ENCODE assay signal across 19 mouse cellular contexts in genomic region chr5:151133744-151134143, GRCm38 (mm10).
"Had no signal": no experiment of that assay in that cellular context is flagged by ENCODE, and none has a peak within 500 bp of the region (broad histone marks: within the 10 kb centered on the region; RNA-seq: fewer than 3 reads in every experiment).

No protein-coding gene starts in this region.

- H3K9me3 ChIP-seq: midbrain, embryonic 12.5 days; neural tube, embryonic 13.5 days; neural tube, embryonic 15.5 days had no signal

- H3K4me3 ChIP-seq: midbrain, embryonic 10.5 days; midbrain, embryonic 12.5 days; myocyte; neural tube, embryonic 13.5 days; neural tube, embryonic 15.5 days had no signal

- H3K4me1 ChIP-seq: midbrain, embryonic 10.5 days; midbrain, embryonic 12.5 days had no signal

- H3K27me3 ChIP-seq: midbrain, embryonic 12.5 days; neural tube, embryonic 13.5 days; neural tube, embryonic 15.5 days had no signal

- H3K4me2 ChIP-seq: lung, embryonic 14.5 days; midbrain, embryonic 12.5 days; neural tube, embryonic 13.5 days; neural tube, embryonic 15.5 days had no signal

- DNase-seq: lung, adult 18-20 months; lung, embryonic 14.5 days; lung, postnatal 10 days; lung, postnatal 4 days; midbrain, embryonic 14.5 days; retina, postnatal 1 day; right cerebral cortex, adult 18-20 months; right cerebral cortex, postnatal 25 days; right cerebral cortex, postnatal 4 days; spleen, adult 18-20 months; thymus, adult 2 months; thymus, postnatal 25 days; thymus, postnatal 4 days had no signal

- H3K36me3 ChIP-seq: midbrain, embryonic 10.5 days; midbrain, embryonic 12.5 days; neural tube, embryonic 13.5 days; neural tube, embryonic 15.5 days had no signal

- H3K27ac ChIP-seq: midbrain, embryonic 10.5 days; midbrain, embryonic 12.5 days; neural tube, embryonic 13.5 days; neural tube, embryonic 15.5 days had no signal

- H3K9ac ChIP-seq: lung, embryonic 14.5 days; midbrain, embryonic 12.5 days; neural tube, embryonic 13.5 days; neural tube, embryonic 15.5 days had no signal

- ATAC-seq: midbrain, embryonic 16.5 days had no signal
